Mouse (Mus musculus) kidney, postnatal 14 days (tissue): ENCODE results near the gene Ces1d.

Source experiments
- DNase-seq: peaks from one replicate; pipeline ENCODE4 v3.0.0; 2022; ENCODE audit warnings: mixed read lengths

Gene Ces1d

DNA sequence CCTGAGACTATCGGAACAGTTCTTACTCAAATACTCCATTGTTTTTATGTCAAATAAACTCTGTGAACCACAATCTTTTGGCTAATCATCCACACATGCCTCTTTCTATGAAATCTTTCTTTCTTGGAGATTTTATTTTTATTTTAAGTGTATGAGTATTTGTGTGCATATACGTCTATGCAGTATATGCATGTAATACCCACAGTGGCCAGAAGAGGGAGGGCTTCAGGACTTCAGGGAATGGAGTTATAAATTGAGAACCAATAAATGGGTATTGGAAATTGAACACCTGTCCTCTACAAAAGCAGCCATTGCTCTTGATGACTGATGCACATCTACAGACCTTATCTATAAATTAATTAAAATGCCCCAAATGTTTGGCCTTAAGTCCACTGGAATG lies 65.4 kb downstream of the Ces1d start:
- no peak for DNase-seq

DNA sequence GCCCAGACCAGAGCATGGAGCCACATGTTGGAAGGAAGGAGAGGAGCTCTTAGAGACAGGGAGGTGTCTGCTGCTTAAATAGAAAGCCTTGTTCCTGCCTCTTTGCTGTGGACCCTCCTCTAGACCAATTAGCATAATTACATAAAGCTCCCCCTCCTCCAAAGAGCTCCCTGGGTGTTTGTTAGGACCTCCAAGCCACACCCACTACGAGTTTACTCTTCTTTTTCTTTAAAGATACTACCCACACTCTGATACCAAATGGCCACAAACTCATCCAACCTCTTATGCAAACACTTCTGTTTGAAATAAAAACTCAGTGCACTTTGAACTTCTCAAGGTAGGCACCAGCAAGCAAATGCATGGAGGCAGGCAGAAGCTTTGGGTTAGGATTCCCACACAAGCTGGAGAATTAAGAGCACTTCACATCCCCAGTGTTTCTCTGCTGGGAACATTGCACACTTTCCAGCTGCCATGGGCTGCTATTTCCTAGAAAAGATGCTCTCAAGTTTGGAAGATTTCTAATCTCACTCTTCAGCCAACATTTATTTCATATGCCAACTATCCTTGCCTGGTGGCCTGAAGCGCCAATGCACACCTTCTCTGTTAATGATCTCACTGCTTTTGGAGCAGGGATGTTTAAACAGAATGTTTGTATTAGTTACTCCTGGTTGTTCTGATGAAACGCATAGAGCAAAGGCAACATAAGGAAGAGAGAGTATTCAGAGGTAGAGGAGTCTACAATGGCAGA lies 66.2 kb downstream of the Ces1d start, which contains the start of gene Ces1c:
Gene Ces1c (minus strand): TSS at position 51 of the 748 bp plus-strand sequence.
- DNase-seq = no peak

DNA sequence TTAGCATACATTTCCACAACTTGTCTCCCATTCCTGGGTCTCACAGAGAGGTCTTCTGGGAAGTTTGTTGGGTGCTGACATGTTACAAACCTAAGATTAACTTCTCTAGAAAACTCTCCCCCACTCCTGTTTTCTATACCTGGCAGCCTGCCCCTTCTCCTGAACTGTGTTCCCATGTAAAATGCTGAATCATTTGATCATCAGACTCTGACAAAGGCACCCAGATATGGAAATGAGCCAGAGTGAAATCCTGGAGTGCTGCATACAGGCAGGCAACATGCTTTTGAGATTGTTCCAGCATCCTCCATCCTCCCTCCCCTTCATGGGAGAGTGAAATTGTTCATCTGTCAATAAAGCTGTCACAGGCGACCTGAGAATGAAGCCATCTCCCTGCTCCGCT lies 71.2 kb downstream of the Ces1d start:
- DNase-seq = peak; percentile 2

DNA sequence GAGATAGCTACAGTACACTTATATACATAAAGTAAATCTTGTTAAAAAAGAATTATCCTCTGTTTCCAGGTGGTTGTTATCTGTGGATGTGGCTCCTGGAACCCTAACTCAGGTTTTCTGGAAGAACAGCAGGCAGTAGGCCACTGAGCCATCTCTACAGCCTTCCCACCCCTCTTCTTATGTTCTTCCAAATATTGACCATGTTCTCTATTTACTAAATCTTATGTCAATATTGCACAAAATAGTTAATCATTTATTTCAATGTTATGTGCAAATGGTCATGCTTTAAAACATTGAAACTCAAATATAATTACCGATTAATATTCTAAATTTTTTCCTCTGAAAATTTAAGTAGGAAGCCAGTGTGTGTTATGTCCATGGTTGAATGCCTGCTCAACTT lies 75.6 kb downstream of the Ces1d start:
- DNase-seq = no peak
